Mouse (Mus musculus): Measurements from ENCODE around the gene Lingo2. TPM values are rescaled to one million over a fixed set of nuclear protein-coding genes. Genes with fewer than 3 reads are reported as not detected.
A peak's percentile ranks its signal among the peaks of the same experiment; 100 is the strongest.

Gene Lingo2
- polyA plus RNA-seq, 1 experiment from 2014 or later: 2.4 TPM

DNA sequence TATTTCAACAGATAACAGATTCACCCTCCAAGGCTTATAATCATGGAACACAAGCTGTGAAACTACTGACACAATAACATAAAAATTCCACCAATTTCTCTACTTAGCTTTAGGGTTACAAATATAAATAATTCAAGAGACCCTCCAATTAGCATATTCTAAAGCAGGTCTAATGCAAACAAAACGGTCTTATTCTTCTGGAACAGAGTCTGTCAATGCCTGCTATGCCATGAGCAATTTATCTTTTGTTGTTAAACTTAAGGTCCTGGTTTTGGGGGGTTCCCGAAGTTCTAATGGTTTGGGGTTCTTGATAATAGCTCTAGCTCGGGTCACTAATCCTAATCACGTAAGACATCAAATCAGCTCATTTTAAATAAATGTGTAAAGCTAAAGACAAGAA is 988.0 kb downstream of the Lingo2 start:
- H3K4me1 ChIP-seq (ENCODE audit: control insufficient read depth, insufficient read depth, low read length): no peaks in the 10 kb centered on the region
- WGBS: 52% methylated on average over 4 of the region's 4 CpGs
- no peaks in the 10 kb centered on the region for H3K9me3 ChIP-seq (ENCODE audit: control insufficient read depth, low read length)
- no peak overlapping the region for H3K9ac ChIP-seq (ENCODE audit: low read length)
- H3K4me3 ChIP-seq (ENCODE audit: low read depth, low read length): no peak overlapping the region
- H3K27ac ChIP-seq (ENCODE audit: low read depth, low read length): no peak overlapping the region
- no peaks in the 10 kb centered on the region for H3K27me3 ChIP-seq (ENCODE audit: control insufficient read depth, insufficient read depth, low read length)
- DNase-seq (ENCODE audit: low spot score, missing footprints) (peak; percentile 84), ATAC-seq (ENCODE audit: low FRiP score) (peak; percentile 40; the same call in 1 of the 2 replicates)
- no peaks in the 10 kb centered on the region for H3K36me3 ChIP-seq (ENCODE audit: control insufficient read depth, insufficient read depth, low read length)
- no peak overlapping the region for H3K4me2 ChIP-seq

DNA sequence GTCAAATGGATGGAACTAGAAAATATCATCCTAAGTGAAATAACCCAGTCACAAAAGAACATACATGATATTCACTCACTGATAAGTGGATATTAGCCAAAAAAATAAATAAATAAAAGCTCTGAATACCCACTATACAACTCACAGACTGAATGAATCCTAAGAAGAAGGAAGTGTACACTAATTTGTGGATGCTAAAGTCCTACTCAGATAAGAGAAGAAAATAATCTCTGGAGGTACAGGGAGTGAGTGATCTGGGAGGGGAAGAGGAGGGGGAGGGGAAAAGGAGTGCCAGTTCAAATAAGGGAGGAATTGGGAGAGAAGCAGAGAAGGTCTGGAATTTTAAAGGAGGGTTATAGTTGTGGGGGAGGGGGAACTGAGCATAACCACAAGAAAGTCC is 999.7 kb downstream of the Lingo2 start:
- Histone ChIP-seq H3K27ac (ENCODE audit: low read depth, low read length) (no peak overlapping the region), H3K36me3 (ENCODE audit: control insufficient read depth, insufficient read depth, low read length) (no peaks in the 10 kb centered on the region), H3K9ac (ENCODE audit: low read length) (no peak overlapping the region), H3K4me2 (no peak overlapping the region), H3K9me3 (ENCODE audit: control insufficient read depth, low read length) (no peaks in the 10 kb centered on the region), H3K4me3 (ENCODE audit: low read depth, low read length) (no peak overlapping the region), H3K27me3 (ENCODE audit: control insufficient read depth, insufficient read depth, low read length) (no peaks in the 10 kb centered on the region), H3K4me1 (ENCODE audit: control insufficient read depth, insufficient read depth, low read length) (no peaks in the 10 kb centered on the region)
- no peak for ATAC-seq (ENCODE audit: low FRiP score)
- no peak for DNase-seq (ENCODE audit: low spot score, missing footprints)

DNA sequence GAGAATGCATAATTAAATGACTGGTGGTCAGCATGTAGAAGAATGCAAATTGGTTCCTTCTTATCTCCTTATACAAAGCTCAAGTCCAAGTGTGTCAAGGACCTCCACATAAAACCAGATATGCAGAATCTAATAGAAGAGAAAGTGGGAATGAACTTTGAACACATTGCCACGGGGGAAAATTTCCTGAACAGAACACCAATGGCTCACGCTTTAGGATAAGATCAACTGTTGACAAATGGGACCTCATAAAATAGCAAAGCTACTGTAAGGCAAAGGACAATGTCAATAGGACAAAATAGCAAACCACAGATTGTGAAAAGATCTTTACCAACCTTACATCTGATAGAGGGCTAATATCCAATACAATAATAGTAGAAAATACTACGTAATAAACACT is 1000.3 kb downstream of the Lingo2 start:
- WGBS: 88% methylated on average over 3 of the region's 3 CpGs
- H3K36me3 ChIP-seq (ENCODE audit: control insufficient read depth, insufficient read depth, low read length): no peaks in the 10 kb centered on the region
- H3K4me1 ChIP-seq (ENCODE audit: control insufficient read depth, insufficient read depth, low read length): no peaks in the 10 kb centered on the region
- no peak overlapping the region for H3K4me2 ChIP-seq
- ATAC-seq (ENCODE audit: low FRiP score): no peak
- H3K4me3 ChIP-seq (ENCODE audit: low read depth, low read length): no peak overlapping the region
- no peak overlapping the region for H3K9ac ChIP-seq (ENCODE audit: low read length)
- H3K9me3 ChIP-seq (ENCODE audit: control insufficient read depth, low read length): no peaks in the 10 kb centered on the region
- no peak for DNase-seq (ENCODE audit: low spot score, missing footprints)
- no peak overlapping the region for H3K27ac ChIP-seq (ENCODE audit: low read depth, low read length)
- H3K27me3 ChIP-seq (ENCODE audit: control insufficient read depth, insufficient read depth, low read length): no peaks in the 10 kb centered on the region

DNA sequence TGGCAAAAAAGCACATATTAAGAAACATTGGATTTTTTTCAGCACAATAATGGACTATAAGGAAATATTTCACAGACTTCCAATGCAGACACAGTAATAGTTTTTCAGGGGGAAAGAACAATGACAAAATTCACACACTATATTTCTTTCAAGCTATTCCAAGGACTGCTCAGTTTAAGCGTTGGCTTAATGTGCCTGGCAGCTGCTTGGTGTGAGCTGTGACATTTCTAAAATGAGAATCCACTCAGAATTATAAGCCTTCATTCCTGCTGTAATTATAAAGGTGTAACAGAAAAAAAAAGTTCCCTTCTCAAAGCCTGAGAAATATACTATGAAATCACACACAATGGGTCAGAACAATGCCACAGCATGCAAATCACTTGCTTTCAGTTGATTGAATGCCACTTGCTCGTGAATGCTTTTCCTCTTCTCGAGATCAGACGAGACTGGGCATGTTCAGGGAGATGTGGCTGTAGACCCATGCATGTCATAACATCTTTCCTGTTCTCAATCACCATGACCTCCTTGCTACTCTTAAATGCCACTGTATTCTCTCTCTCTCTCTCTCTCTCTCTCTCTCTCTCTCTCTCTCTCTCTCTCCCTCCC is 1017.4 kb downstream of the Lingo2 start:
- Histone ChIP-seq H3K9ac (ENCODE audit: low read length) (no peak overlapping the region), H3K27me3 (ENCODE audit: control insufficient read depth, insufficient read depth, low read length) (no peaks in the 10 kb centered on the region), H3K4me1 (ENCODE audit: control insufficient read depth, insufficient read depth, low read length) (no peaks in the 10 kb centered on the region), H3K4me3 (ENCODE audit: low read depth, low read length) (no peak overlapping the region), H3K9me3 (ENCODE audit: control insufficient read depth, low read length) (no peaks in the 10 kb centered on the region), H3K27ac (ENCODE audit: low read depth, low read length) (no peak overlapping the region), H3K4me2 (no peak overlapping the region), H3K36me3 (ENCODE audit: control insufficient read depth, insufficient read depth, low read length) (no peaks in the 10 kb centered on the region)
- DNase-seq (ENCODE audit: low spot score, missing footprints): no peak
- ATAC-seq (ENCODE audit: low FRiP score): no peak
- 40% methylated on average over 4 of the region's 4 CpGs for WGBS

DNA sequence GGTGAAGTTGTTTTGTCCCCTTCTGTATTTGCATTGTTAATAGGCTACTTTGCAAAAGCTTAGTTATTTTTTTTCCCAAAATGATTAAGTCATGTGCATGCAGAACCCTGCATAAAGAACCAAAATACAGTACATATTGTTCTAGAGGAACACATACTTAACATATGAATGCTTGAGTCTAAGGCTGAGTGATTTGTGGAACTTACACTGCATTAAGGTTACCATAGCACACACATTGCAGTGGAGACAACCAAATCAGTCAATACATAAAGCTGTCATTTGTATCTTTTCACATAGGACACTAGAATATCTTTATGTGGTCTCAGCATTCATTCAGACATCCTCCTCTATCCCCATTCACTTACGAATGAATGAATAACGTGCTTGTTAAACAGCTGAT is 1023.8 kb downstream of the Lingo2 start:
- ATAC-seq (ENCODE audit: low FRiP score) (0 out of 2 replicates have a peak, but pooled peaks have one; percentile 9), DNase-seq (ENCODE audit: low spot score, missing footprints) (no peak)
- H3K4me1 ChIP-seq (ENCODE audit: control insufficient read depth, insufficient read depth, low read length): no peaks in the 10 kb centered on the region

DNA sequence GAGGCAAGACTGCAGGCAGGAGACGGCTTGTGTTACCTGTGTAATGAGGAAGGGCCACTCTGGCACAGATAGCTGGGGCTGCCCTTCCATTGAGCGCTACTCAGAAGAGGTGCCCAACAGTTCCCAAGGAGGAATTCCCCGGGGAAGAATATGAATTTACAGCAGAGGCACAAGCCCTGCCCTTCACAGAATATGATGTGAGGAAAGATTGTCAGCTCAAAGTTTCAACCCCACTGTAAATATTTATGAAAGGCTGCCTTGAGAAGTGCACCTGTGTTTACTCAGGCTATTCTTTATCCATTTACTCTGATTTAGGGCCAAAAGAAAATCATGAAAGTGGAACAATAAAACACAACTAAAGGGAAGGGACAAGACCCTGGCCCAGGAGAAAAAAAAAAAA is 1034.1 kb downstream of the Lingo2 start:
- Histone ChIP-seq H3K4me3 (ENCODE audit: low read depth, low read length) (no peak overlapping the region), H3K27ac (ENCODE audit: low read depth, low read length) (no peak overlapping the region), H3K4me2 (no peak overlapping the region), H3K27me3 (ENCODE audit: control insufficient read depth, insufficient read depth, low read length) (no peaks in the 10 kb centered on the region), H3K9me3 (ENCODE audit: control insufficient read depth, low read length) (no peaks in the 10 kb centered on the region), H3K4me1 (ENCODE audit: control insufficient read depth, insufficient read depth, low read length) (no peaks in the 10 kb centered on the region), H3K36me3 (ENCODE audit: control insufficient read depth, insufficient read depth, low read length) (no peaks in the 10 kb centered on the region), H3K9ac (ENCODE audit: low read length) (no peak overlapping the region)
- ATAC-seq (ENCODE audit: low FRiP score): no peak
- DNase-seq (ENCODE audit: low spot score, missing footprints): no peak
- WGBS: 88% methylated on average over 3 of the region's 3 CpGs

More for the DNA sequence above, 1023.8 kb downstream of the Lingo2 start:
- no peak overlapping the region for H3K9ac ChIP-seq (ENCODE audit: low read length)
- no peak overlapping the region for H3K27ac ChIP-seq (ENCODE audit: low read depth, low read length)
- no peak overlapping the region for H3K4me3 ChIP-seq (ENCODE audit: low read depth, low read length)
- H3K27me3 ChIP-seq (ENCODE audit: control insufficient read depth, insufficient read depth, low read length): no peaks in the 10 kb centered on the region
- 79% methylated on average over 2 of the region's 2 CpGs for WGBS
- H3K4me2 ChIP-seq: no peak overlapping the region
- H3K9me3 ChIP-seq (ENCODE audit: control insufficient read depth, low read length): no peaks in the 10 kb centered on the region
- no peaks in the 10 kb centered on the region for H3K36me3 ChIP-seq (ENCODE audit: control insufficient read depth, insufficient read depth, low read length)

DNA sequence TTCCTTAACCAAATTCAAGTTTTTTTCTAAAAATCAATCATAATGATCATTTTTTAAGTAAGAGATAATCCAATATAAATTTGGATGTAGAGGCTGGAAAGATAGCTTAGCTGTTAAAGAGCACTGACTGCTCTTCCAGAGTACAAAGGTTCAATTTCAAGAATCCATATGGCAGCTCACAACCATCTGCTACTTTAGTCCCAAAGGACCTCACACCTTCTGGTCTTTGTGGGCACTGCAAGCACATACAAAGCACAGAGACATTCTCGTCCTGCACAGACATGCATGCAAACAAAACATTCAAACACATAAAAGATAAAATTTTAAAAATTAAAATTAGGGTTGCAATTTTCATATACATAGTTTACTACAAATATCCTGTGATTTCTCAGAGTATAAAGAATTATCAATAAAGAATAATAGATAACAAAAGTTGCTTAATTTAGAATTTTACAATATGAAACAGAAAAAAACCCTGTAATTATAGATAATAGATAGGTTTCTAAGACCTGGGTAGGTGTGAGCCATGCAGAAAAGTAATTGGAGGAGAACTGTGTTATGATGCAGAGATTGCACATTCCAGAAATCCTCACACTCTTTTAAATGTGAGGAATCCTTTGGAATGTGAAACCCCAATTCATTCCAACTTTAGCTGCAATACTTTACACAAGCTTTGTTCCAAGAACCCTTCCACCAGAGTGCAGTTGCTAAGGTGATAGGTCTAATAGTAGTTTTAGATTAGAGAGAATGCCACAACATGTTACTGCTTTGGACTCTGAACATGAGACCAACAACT is 1053.6 kb downstream of the Lingo2 start:
- no peak for DNase-seq (ENCODE audit: low spot score, missing footprints)
- Histone ChIP-seq H3K27me3 (ENCODE audit: control insufficient read depth, insufficient read depth, low read length) (no peaks in the 10 kb centered on the region), H3K9ac (ENCODE audit: low read length) (no peak overlapping the region), H3K4me2 (no peak overlapping the region), H3K4me3 (ENCODE audit: low read depth, low read length) (no peak overlapping the region), H3K4me1 (ENCODE audit: control insufficient read depth, insufficient read depth, low read length) (no peaks in the 10 kb centered on the region), H3K9me3 (ENCODE audit: control insufficient read depth, low read length) (no peaks in the 10 kb centered on the region), H3K36me3 (ENCODE audit: control insufficient read depth, insufficient read depth, low read length) (no peaks in the 10 kb centered on the region), H3K27ac (ENCODE audit: low read depth, low read length) (no peak overlapping the region)
- ATAC-seq (ENCODE audit: low FRiP score): peak; percentile 73
- WGBS: 72% methylated on average over 1 of the region's 1 CpGs

DNA sequence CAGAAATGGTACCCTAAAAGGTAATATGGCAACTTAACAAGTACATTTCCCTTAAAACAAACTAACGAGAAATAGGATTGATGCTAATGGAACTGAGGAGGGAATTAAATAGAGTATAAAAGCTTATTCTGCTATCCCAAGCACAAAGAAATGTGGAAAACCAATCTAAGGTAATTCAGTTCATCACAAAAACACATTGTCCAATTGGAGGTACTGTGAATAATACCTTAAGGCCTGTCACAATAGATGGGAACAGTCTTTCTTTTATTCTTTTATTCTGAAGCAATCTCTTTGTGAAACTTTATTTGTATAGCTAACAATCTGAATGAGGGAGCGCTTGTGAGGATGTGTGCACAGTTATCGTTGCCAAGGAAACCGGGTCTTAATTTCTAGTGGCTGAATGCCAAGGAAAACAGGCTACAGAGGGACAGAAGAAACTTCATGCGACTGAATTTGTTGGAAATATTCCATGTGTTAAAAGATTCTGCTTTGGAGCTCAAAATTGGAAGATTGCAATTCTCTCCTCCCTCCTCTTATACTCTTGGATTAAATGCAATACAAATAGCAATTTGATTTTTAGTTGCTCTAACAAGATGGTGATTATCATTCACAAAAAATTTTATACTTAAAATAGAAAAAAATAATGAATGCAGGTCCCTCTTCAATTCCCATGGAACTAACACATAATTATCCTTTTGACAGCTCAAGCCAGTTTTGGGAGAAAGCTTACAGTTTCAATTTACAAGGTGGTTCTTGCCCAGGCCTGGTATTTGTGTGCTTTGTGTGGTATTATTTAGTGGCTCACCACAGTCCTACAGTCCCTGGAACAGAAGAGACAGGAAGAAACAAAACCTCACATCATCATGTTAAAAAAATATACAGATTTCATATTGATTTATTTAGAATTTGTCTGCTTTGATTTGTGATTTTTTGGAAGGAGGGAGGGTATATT is 1065.7 kb downstream of the Lingo2 start:
- no peak overlapping the region for H3K27ac ChIP-seq (ENCODE audit: low read depth, low read length)
- 28% methylated on average over 5 of the region's 5 CpGs for WGBS

More for the DNA sequence above, 1065.7 kb downstream of the Lingo2 start:
- Histone ChIP-seq H3K4me3 (ENCODE audit: low read depth, low read length) (no peak overlapping the region), H3K27me3 (ENCODE audit: control insufficient read depth, insufficient read depth, low read length) (0 out of 2 replicates have a peak, but pooled peaks cover 1% of the 10 kb centered on the region), H3K36me3 (ENCODE audit: control insufficient read depth, insufficient read depth, low read length) (no peaks in the 10 kb centered on the region), H3K9me3 (ENCODE audit: control insufficient read depth, low read length) (no peaks in the 10 kb centered on the region), H3K9ac (ENCODE audit: low read length) (no peak overlapping the region), H3K4me1 (ENCODE audit: control insufficient read depth, insufficient read depth, low read length) (peaks cover 11% of the 10 kb centered on the region), H3K4me2 (no peak overlapping the region)
- DNase-seq (ENCODE audit: low spot score, missing footprints) (peak; percentile 90), ATAC-seq (ENCODE audit: low FRiP score) (peak; percentile 88)
